Mouse (Mus musculus) urinary bladder, postnatal 14 days (tissue): ENCODE measurements at regions not wholly inside any gene's neighbourhood (a gene's known extent, or its start where the extent isn't known, plus 50 kb on each side); places are given as distances from the start of the nearest gene placed in this dataset.

Source experiments
- DNase-seq: peaks from one replicate; pipeline ENCODE4 v3.0.0; 2021; ENCODE audit warnings: low spot score

- DNase-seq: no peak
Measured at GRCm38 (mm10) chr1:61135597-61136545, 158.1 kb downstream of the Icos start.

GRCm38 (mm10) chr1:61137210-61137885, 159.6 kb downstream of the Icos start:
- DNase-seq: no peak

GRCm38 (mm10) chr1:61137954-61138353, 160.2 kb downstream of the Icos start:
- DNase-seq: no peak

- DNase-seq: peak; percentile 19
Measured at GRCm38 (mm10) chr1:61139291-61139983, 161.7 kb downstream of the Icos start.

- no peak for DNase-seq
Measured at GRCm38 (mm10) chr1:61139984-61140648, 162.4 kb downstream of the Icos start.

GRCm38 (mm10) chr1:61140870-61141591, 163.3 kb downstream of the Icos start:
- DNase-seq: no peak

- no peak for DNase-seq
Measured at GRCm38 (mm10) chr1:61141592-61141930, 163.8 kb downstream of the Icos start.

GRCm38 (mm10) chr1:61141952-61142351, 164.2 kb downstream of the Icos start:
- no peak for DNase-seq

GRCm38 (mm10) chr1:61143030-61143753, 165.5 kb downstream of the Icos start:
- DNase-seq: no peak

GRCm38 (mm10) chr1:61143754-61144066, 166.0 kb downstream of the Icos start:
- DNase-seq: no peak

GRCm38 (mm10) chr1:61145013-61145412, 167.3 kb downstream of the Icos start:
- no peak for DNase-seq

- no peak for DNase-seq
Measured at GRCm38 (mm10) chr1:61145572-61145971, 167.8 kb downstream of the Icos start.

GRCm38 (mm10) chr1:61146222-61146723, 168.5 kb downstream of the Icos start:
- no peak for DNase-seq

GRCm38 (mm10) chr1:61151742-61152141, 174.0 kb downstream of the Icos start:
- DNase-seq: no peak

- no peak for DNase-seq
Measured at GRCm38 (mm10) chr1:61152157-61152556, 174.4 kb downstream of the Icos start.

GRCm38 (mm10) chr1:61154216-61154615, 176.5 kb downstream of the Icos start:
- DNase-seq: no peak

GRCm38 (mm10) chr1:61157271-61157670, 179.5 kb downstream of the Icos start:
- DNase-seq: no peak

- no peak for DNase-seq
Measured at GRCm38 (mm10) chr1:61160505-61160904, 182.8 kb downstream of the Icos start.

- no peak for DNase-seq
Measured at GRCm38 (mm10) chr1:61164271-61164670, 186.5 kb downstream of the Icos start.

- no peak for DNase-seq
Measured at GRCm38 (mm10) chr1:61171941-61172340, 194.2 kb downstream of the Icos start.

GRCm38 (mm10) chr1:61172946-61173345, 195.2 kb downstream of the Icos start:
- DNase-seq: no peak
